Mouse (Mus musculus): Measurements from ENCODE around the gene Gramd1a.

The Gramd1a gene

DNA sequence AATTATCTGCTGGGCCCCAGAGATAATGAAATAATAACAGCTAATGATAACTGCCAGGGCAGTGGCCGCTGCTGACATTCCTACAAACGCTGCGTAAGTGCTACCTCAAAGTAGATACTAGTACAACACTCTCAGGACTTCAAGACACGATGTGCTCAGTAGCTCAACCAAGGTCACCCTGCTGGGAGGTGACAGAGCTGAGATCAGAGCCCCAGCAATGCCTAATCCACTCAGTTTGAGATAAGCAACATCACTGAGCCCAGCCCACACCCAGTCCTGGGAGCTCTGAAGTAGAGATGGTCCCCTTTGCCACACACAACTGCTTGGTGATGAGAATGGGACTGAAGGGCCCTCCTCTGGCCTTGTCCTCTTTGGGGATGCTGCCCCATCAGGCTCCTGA is 15.4 kb downstream of the Gramd1a start:
- Histone ChIP-seq H3K27me3 (ENCODE audit: control insufficient read depth, insufficient read depth, low read length, poor library complexity, severe bottlenecking) (no peaks in the 10 kb centered on the region), H3K36me3 (ENCODE audit: control insufficient read depth, insufficient read depth, low read length, poor library complexity, severe bottlenecking) (peaks cover 14% of the 10 kb centered on the region)
- no peak for DNase-seq (ENCODE audit: low read depth, low spot score)

DNA sequence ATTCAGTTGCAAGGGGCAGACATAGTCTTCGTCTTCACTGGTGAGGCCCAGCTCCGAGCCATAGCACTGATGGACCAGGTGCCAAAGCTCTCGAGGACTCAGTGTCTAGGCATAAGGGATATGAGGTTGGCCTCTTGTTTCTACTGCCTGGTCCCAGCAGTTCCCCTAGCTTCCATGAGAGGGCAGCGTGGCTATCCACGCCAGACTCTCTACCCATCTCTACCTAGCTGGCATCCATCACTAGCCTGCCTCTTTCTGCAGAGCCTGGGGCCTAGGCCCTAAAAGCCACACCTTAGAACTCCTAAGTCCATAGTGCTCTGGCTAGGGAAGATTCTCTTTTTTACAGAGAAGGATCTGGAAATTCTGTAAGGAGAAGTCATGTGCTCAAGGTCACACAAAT is 15.9 kb downstream of the Gramd1a start:
- DNase-seq (ENCODE audit: low read depth, low spot score), result peak; percentile 81
- Histone ChIP-seq H3K36me3 (ENCODE audit: control insufficient read depth, insufficient read depth, low read length, poor library complexity, severe bottlenecking) (peaks cover 18% of the 10 kb centered on the region), H3K27me3 (ENCODE audit: control insufficient read depth, insufficient read depth, low read length, poor library complexity, severe bottlenecking) (no peaks in the 10 kb centered on the region)

DNA sequence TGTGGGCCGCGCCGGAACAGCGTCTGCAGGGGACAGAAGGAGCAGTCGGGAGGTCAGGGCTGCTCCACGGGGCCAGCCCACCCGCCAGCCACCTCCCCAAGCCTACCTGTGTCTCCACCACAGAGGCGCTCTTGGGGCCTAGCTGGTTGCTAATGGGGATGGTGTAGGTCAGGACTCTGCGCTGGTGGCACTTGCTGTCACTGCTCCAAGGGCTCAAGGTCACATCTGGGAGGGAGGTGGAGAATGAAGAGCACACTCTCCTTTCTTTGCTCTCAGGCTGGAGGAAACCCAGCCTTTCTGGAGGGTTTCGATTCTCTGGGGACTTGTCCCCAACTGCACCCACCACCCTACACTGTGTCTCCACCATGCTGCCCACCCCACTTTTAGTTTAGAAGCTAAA is 20.0 kb downstream of the Gramd1a start:
- DNase-seq (ENCODE audit: low read depth, low spot score), result no peak
- Histone ChIP-seq H3K27me3 (ENCODE audit: control insufficient read depth, insufficient read depth, low read length, poor library complexity, severe bottlenecking) (no peaks in the 10 kb centered on the region), H3K36me3 (ENCODE audit: control insufficient read depth, insufficient read depth, low read length, poor library complexity, severe bottlenecking) (peaks cover 22% of the 10 kb centered on the region)

DNA sequence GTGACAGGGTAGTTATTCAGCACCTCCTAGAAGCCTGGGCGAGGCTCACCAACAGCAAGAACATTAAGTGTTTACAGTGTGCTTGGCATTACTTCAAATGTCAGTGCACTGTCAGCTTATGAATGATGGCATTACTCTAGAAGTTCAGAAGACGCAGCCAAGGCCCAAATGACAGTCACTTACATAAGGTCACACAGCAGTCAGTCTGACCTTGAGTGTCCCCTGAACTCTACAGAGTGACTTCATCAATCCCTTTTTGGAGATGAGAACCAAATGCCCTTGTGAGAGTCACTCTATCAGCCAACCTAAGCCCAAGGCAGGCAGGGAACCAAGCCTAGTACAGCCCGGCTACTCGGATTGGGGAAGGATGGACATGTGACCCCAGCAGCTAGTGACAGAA is 23.8 kb downstream of the Gramd1a start:
- peaks cover 20% of the 10 kb centered on the region for H3K36me3 ChIP-seq (ENCODE audit: control insufficient read depth, insufficient read depth, low read length, poor library complexity, severe bottlenecking)
- DNase-seq (ENCODE audit: low read depth, low spot score), result no peak
- peaks cover 2% of the 10 kb centered on the region; the same call in 1 of the 2 replicates for H3K27me3 ChIP-seq (ENCODE audit: control insufficient read depth, insufficient read depth, low read length, poor library complexity, severe bottlenecking)

GRCm38 (mm10) chr7:31130841-31131240 is 24.9 kb downstream of the Gramd1a start:
- peaks cover 17% of the 10 kb centered on the region for H3K36me3 ChIP-seq (ENCODE audit: control insufficient read depth, insufficient read depth, low read length, poor library complexity, severe bottlenecking)
- peak; percentile 84 for DNase-seq (ENCODE audit: low read depth, low spot score)
- H3K27me3 ChIP-seq (ENCODE audit: control insufficient read depth, insufficient read depth, low read length, poor library complexity, severe bottlenecking), result peaks cover 2% of the 10 kb centered on the region; the same call in 1 of the 2 replicates

DNA sequence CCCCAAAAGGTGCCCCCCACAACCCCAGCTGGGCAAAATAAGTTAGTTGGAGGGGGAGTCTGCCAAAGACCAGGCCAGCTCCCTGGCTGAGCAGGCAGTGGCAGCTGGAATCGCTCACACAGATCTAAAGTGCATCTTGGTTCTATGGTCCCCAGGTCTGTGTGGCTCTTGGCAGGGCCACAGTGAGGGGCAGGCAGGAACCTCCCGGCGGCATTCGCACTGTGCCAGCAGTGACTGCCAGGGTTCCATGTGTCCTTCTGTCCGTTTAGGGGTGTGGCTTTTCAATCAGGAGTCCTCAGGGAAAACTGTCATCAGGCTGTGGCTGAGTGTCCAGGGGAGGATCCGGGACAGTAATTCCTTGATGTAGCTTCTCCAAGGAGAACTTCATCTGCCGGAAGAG is 25.5 kb downstream of the Gramd1a start:
- no peak for DNase-seq (ENCODE audit: low read depth, low spot score)
- Histone ChIP-seq H3K36me3 (ENCODE audit: control insufficient read depth, insufficient read depth, low read length, poor library complexity, severe bottlenecking) (peaks cover 12% of the 10 kb centered on the region), H3K27me3 (ENCODE audit: control insufficient read depth, insufficient read depth, low read length, poor library complexity, severe bottlenecking) (peaks cover 2% of the 10 kb centered on the region; the same call in 1 of the 2 replicates)

GRCm38 (mm10) chr7:31128157-31128705 is 27.5 kb downstream of the Gramd1a start:
- H3K27me3 ChIP-seq (ENCODE audit: control insufficient read depth, insufficient read depth, low read length, poor library complexity, severe bottlenecking), result peaks cover 2% of the 10 kb centered on the region; the same call in 1 of the 2 replicates
- H3K36me3 ChIP-seq (ENCODE audit: control insufficient read depth, insufficient read depth, low read length, poor library complexity, severe bottlenecking), result peaks cover 4% of the 10 kb centered on the region; the same call in 1 of the 2 replicates
- DNase-seq (ENCODE audit: low read depth, low spot score), result no peak

- peaks cover 2% of the 10 kb centered on the region; the same call in 1 of the 2 replicates for H3K27me3 ChIP-seq (ENCODE audit: control insufficient read depth, insufficient read depth, low read length, poor library complexity, severe bottlenecking)
- H3K36me3 ChIP-seq (ENCODE audit: control insufficient read depth, insufficient read depth, low read length, poor library complexity, severe bottlenecking), result peaks cover 2% of the 10 kb centered on the region; the same call in 1 of the 2 replicates
- DNase-seq (ENCODE audit: low read depth, low spot score), result peak; percentile 20
Measured at GRCm38 (mm10) chr7:31126851-31127724, 28.6 kb downstream of the Gramd1a start, which contains the start of gene Scn1b. TSS of gene Scn1b (minus strand) at chr7:31127003.

DNA sequence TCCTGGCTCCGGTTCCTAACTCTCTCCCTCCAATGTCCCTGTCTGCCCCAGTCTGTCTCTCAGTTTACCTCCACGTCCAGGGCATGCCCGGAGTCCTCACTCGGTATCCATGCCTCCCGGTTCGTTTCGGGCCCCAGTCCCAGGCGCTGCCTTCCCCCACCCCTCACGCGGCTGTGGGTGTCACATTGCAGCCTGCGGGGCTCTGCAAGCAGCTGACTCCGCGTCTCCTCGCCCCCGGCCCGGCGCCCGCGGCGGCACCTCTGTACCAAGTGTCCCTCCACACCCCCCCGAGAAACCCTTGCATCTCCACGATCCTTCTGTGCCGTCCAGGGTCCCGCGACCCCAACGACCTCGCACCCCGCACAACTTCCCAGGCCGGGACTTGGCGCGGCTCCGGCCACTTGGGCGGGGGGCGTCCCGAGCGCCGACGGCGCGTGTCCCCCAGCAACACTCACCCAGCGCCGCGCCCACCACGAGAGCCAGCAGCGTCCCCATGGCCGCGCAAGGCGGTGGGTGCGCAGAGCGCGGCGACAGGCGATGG is 29.4 kb downstream of the Gramd1a start:
- peaks cover 2% of the 10 kb centered on the region; the same call in 1 of the 2 replicates for H3K27me3 ChIP-seq (ENCODE audit: control insufficient read depth, insufficient read depth, low read length, poor library complexity, severe bottlenecking)
- DNase-seq (ENCODE audit: low read depth, low spot score), result no peak
- H3K36me3 ChIP-seq (ENCODE audit: control insufficient read depth, insufficient read depth, low read length, poor library complexity, severe bottlenecking), result peaks cover 2% of the 10 kb centered on the region; the same call in 1 of the 2 replicates

- peaks cover 2% of the 10 kb centered on the region; the same call in 1 of the 2 replicates for H3K36me3 ChIP-seq (ENCODE audit: control insufficient read depth, insufficient read depth, low read length, poor library complexity, severe bottlenecking)
- H3K27me3 ChIP-seq (ENCODE audit: control insufficient read depth, insufficient read depth, low read length, poor library complexity, severe bottlenecking), result peaks cover 2% of the 10 kb centered on the region; the same call in 1 of the 2 replicates
- DNase-seq (ENCODE audit: low read depth, low spot score), result no peak
Measured at GRCm38 (mm10) chr7:31125116-31125515, 30.6 kb downstream of the Gramd1a start.

- Histone ChIP-seq H3K27me3 (ENCODE audit: control insufficient read depth, insufficient read depth, low read length, poor library complexity, severe bottlenecking) (peaks cover 2% of the 10 kb centered on the region; the same call in 1 of the 2 replicates), H3K36me3 (ENCODE audit: control insufficient read depth, insufficient read depth, low read length, poor library complexity, severe bottlenecking) (peaks cover under 1% of the 10 kb centered on the region; the same call in 1 of the 2 replicates)
- no peak for DNase-seq (ENCODE audit: low read depth, low spot score)
Measured at GRCm38 (mm10) chr7:31124381-31124780, 31.3 kb downstream of the Gramd1a start.

GRCm38 (mm10) chr7:31123697-31124096 is 32.0 kb downstream of the Gramd1a start:
- no peaks in the 10 kb centered on the region for H3K36me3 ChIP-seq (ENCODE audit: control insufficient read depth, insufficient read depth, low read length, poor library complexity, severe bottlenecking)
- H3K27me3 ChIP-seq (ENCODE audit: control insufficient read depth, insufficient read depth, low read length, poor library complexity, severe bottlenecking), result peaks cover 2% of the 10 kb centered on the region; the same call in 1 of the 2 replicates
- DNase-seq (ENCODE audit: low read depth, low spot score), result no peak

DNA sequence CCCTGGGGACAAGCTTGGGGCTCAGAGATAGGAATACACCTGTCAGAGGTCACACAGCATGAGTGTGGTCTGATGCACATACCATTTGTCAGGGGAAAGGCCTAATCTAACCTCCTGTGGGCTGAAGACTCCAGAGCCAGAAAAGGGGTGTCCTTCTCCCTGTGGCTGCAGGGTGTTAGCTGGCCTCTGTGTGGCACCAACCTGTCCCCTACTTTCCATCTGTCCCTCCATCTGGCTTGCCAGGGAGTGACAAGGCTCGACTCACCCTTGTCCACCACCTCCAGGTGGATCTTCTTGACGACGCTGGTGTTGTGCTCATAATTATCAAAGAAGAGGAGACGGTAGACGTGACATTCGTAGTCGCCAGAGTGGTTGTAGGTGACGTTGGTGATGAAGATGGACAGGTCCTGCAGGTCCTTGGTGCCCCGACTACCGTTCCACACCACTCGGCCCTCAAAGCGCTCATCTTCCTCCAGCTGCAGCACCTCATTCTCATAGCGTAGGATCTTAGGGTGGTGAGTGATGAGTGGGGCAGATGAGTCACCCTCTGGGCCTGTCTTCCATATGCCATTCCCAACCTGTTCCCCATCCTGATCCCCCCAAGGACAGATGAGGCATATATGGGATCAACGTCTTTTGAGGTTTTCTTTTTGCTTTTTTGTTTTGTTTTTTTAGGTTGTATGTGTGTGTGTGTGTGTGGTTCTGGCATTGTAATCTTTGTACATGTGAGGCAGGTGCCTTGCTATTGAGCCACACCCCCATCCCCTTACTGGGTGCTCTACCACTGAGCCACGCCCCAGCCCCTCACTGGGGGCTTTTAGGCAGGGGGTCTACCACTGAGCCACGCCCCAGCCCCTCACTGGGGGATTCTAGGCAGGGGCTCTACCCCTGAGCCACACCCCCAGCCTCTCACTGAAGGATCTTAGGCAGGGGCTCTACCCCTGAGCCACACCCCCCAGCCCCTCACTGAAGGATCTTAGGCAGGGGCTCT is 32.8 kb downstream of the Gramd1a start:
- H3K36me3 ChIP-seq (ENCODE audit: control insufficient read depth, insufficient read depth, low read length, poor library complexity, severe bottlenecking), result no peaks in the 10 kb centered on the region
- peaks cover 2% of the 10 kb centered on the region; the same call in 1 of the 2 replicates for H3K27me3 ChIP-seq (ENCODE audit: control insufficient read depth, insufficient read depth, low read length, poor library complexity, severe bottlenecking)
- DNase-seq (ENCODE audit: low read depth, low spot score), result no peak

- Histone ChIP-seq H3K36me3 (ENCODE audit: control insufficient read depth, insufficient read depth, low read length, poor library complexity, severe bottlenecking) (no peaks in the 10 kb centered on the region), H3K27me3 (ENCODE audit: control insufficient read depth, insufficient read depth, low read length, poor library complexity, severe bottlenecking) (no peaks in the 10 kb centered on the region)
- no peak for DNase-seq (ENCODE audit: low read depth, low spot score)
Measured at GRCm38 (mm10) chr7:31119556-31119955, 36.1 kb downstream of the Gramd1a start.

Data from splenic B cell, adult 2 months (primary cell).